Mouse (Mus musculus) stomach, postnatal 0 days (tissue): ENCODE data around the gene Ehhadh.

Experiments
- CTCF ChIP-seq: IDR thresholded peaks from 2 replicates; pipeline ENCODE4 v1.5.1; 2016; ENCODE audit warnings: antibody characterized with exemption, low read depth, mild to moderate bottlenecking, moderate library complexity
- EP300 ChIP-seq: optimal IDR thresholded peaks from 2 replicates; pipeline ENCODE3; 2016; ENCODE audit warnings: antibody characterized with exemption

DNA sequence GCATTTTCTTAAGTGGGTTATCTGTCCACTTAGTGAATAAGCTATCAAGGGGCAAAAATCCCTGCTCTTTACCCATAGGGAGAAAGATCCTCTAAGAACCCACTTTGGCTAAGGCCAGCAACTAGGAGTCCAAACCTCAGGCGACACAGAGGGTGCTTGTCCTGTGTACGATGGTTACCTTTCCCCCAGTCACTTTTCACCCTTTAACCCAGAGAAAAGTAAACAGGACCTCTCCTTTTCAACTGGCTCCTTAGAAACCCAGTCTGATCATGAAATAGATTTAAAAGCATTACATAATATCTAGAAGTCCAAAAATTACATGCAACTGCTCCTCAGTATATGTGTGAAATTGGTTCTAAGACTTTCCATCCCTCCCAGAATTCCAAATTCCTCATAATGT, 4.8 kb downstream of the Ehhadh start:
- TF ChIP-seq CTCF (no peak), EP300 (no peak)
